Mouse (Mus musculus) kidney, adult 8-10 months (tissue): ENCODE data around the gene Pgbd1.
A peak's percentile ranks its signal among the peaks of the same experiment; 100 is the strongest.

Source experiments
- DNase-seq, 2 experiments: peaks; one replicate each; pipeline ENCODE4 v3.0.0; 2022

Pgbd1 gene

GRCm38 (mm10) chr13:21415266-21415665 is 25.6 kb downstream of the Pgbd1 start:
- DNase-seq = no peak

DNA sequence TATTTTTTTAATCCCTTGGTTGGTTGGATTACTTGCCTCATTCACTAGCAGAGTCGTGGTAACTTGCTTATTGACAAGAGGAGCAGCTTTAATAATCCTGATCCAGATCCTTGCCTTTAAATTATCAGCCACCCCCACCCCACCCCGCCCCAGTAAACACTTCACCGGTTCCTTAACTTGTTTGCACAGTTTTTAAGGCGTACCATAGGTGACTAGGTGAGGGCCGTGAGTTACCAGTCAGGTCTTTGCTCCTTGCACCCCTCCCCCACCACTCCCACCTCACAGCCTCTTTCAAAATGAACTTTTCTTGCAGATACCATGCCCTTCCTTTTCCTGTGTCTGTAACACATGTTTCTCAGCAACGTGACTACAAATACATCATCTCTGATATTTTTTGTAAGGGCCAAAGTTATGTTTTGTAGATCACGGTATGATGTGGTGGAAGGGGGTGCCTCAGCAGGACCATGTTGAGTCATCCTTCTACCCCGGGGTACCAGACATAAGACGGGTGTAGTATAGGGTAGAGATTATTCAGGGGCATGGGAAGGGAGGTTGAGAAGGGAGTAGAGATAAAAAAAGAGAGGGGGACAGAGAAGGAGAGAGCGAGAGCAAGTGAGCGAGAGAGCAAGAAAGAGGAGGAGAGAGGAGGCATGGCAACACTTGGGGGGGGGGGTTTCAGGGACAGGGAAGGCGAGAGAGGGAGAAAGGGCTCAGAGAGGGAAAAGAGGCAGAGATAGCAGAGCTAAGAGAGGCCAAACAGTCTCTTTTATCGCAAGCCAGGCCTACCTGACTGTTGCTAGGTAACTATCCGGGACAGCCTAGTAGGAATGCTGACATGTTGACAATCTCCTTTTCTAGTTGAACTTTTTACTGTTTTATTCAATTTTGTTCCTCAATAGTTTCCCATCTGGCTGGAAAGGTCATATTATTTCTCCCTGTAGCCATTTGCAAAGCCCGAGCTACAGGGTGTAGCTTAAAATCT is 26.3 kb downstream of the Pgbd1 start:
- DNase-seq = no peak

DNA sequence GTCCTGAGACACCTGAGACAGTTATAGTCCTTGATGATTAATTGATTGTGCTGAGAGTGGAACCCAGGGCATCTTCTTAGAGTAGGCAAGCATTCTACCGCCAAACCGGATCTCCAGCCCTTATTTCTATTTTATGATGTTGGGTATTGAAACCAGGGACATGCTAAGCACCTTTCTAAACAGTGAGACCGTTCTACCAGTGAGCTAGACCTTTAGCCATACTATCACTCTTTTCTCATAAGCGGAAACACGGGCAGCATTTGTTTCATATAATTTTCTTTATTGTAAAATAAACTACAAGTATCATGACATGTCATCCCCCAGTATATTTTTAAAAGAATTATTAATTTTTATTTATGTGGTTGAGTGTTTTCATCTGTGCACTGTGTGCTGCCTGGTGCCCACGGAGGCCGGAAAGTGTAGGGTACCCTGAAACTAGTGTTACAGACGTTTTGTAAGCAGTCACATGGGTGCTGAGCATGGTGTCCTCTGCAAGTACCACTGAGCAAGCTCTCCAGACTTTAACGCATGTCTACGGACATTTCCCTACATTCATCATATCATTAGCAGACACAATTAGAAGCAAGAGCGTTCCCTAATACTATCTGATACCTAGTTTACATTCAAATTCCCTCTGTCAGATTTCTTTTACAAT is 31.9 kb downstream of the Pgbd1 start:
- no peak for DNase-seq

- peak; percentile 84 to 85 for DNase-seq
Measured at GRCm38 (mm10) chr13:21407969-21408804, 32.7 kb downstream of the Pgbd1 start.

- DNase-seq = no peak
Measured at GRCm38 (mm10) chr13:21407341-21407740, 33.5 kb downstream of the Pgbd1 start.

DNA sequence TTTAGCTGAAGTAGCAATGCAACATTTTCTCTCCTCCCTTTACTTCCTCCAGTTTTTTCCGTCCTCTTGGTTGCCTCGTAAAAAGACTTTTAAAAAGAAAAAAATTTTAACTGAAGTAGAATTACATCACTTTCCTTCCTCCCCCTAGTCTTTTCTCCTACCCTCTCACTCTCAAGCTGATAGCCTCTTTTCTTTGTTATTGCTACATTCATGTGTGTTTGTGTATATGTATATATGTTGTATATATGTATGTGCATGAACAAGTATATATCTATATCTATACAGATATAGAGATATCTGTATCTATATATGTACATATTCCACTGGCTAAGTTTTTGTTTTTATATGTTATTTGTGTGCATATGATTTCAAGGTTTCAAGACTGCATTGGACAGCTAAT is 38.0 kb downstream of the Pgbd1 start:
- DNase-seq = no peak

DNA sequence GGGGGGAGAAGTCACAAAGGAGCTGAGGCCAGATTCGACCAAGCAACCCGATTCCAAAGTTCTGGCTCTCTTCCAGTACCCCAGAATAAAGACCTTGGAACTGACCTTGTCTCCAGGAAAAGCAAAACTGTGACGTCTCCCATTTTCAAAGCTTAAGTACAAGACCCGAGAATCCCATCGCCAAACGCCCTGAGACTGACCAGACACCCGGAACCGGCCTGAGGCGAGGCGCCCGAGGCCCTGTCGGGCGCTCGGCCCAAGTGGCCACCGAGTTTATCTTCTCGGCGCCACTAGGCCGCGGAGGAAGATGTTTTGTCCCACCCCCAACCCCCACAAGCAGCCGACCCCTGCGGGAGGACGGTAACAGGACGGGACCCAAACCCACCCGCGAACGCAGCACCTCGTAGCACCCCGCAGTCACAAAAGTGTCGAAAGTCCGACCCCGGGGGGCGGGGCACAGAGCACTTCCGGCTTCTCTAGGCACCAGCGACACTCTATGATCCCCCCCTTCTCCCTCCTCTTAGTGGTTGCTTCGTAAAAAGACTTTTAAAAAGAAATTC is 38.5 kb downstream of the Pgbd1 start, which contains the start of gene Zkscan3:
Gene Zkscan3, minus strand, starts transcription at position 469 of the 560 bp plus-strand sequence.
- DNase-seq = peak; percentile 73 to 85

DNA sequence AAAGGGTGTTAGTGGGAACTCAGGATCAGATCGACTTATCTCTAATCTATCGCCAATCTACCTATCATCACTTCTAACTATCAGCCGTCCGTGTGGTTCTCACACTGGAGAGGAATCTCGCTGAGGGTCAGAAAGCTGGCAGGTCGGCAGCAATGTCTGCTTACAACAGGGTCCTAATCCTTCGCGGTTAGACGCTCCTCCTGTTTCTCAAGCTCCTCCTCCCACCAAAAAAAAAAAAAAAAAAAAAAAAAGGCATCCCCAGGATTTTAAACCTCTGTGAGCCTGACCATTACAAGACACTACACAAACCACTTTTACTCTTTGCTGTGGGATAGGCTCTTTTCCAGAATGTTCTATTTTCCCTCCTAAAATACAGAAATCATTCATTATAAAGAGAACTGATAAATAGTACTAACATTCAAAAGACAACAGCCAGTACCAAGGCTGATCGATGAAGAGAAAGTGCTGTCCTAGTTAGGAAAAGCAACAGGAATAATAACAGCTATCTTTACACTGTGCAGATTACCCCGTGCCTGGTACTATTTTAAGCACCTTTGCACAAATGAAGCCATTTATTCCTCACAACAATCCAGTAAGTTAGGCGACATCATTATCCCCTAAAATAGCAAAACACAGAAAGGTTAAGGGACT is 39.1 kb downstream of the Pgbd1 start:
- DNase-seq = no peak

- DNase-seq = no peak
Measured at GRCm38 (mm10) chr13:21401166-21401565, 39.7 kb downstream of the Pgbd1 start.

- DNase-seq = no peak
Measured at GRCm38 (mm10) chr13:21397486-21397885, 43.4 kb downstream of the Pgbd1 start.

GRCm38 (mm10) chr13:21396048-21396447 is 44.8 kb downstream of the Pgbd1 start:
- DNase-seq = peak; percentile 10 to 17

DNA sequence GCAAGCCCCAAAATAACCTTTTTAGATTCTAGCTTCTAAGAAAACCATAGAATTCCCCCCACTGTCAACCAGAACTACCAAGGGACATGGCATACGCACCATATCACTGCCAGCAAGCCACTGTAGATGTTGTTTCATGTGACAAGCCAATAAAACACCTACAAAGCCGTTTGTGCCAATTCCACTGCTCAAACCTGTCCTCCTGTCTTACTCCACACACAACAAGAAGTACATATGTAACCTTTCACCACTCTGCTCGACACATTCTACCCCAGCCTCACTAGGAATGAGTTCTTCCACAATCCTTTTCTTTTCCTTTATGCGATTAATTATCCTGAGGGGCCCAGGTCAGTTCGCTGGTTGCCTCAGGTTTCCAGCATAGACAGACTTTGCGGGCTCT is 45.2 kb downstream of the Pgbd1 start:
- no peak for DNase-seq

- peak in 1 of 2 experiments; percentile 15 for DNase-seq
Measured at GRCm38 (mm10) chr13:21395211-21395610, 45.6 kb downstream of the Pgbd1 start.

GRCm38 (mm10) chr13:21377773-21378172 is 63.1 kb downstream of the Pgbd1 start:
- no peak for DNase-seq

- no peak for DNase-seq
Measured at GRCm38 (mm10) chr13:21372700-21373099, 68.2 kb downstream of the Pgbd1 start.
